Mouse (Mus musculus) yolk sac, embryonic 10.5 days (tissue): Measurements from ENCODE around the gene Snx1.

ENCODE experiments used
- DNase-seq: peaks from one replicate; pipeline ENCODE4 v3.0.0-alpha.2; 2017; ENCODE audit warnings: low spot score

Gene Snx1

GRCm38 (mm10) chr9:66127193-66127546, 783 bp upstream of the Snx1 start:
- no peak for DNase-seq

DNA sequence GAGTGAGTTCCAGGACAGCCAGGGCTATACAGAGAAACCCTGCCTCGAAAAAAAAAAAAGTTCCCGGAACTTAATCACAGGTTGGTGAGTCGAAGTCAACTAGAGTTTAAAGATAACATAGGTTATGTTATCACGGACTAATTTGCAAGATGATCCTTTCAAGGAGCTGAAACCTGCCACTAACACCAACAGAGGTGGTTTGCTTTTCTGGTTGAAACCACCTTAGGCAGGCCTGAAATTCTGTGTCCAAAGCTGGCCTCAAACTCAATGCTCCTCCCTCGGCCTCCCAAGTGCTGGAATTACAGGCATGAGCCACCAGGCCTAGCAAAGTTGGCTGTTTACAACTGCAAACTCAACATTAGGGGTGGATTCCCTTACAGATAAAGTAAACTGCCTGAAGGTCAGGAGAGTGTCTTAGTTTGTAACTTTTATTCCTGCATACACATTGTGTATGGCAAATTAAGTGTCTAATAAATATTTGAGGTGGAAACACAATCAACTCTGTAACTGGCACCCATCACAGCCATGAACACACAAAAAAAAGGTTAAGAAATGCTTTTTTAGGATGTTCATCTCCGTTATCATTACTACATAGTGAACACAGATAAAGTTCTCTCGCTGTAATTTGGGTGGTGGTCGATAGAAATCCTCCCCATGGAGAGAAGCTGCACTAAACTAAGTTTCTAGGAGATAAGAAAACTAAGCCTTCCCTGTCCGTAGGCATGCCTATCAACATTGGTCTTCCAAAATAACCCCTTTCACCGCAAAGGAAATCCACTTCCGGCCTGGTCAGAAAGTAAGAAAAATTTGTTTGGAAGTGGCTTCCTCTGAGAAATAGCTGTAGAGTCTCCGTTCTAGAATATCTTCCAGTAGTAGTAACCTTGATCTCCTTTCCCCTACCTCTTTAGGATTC, 588 bp downstream of the Snx1 start:
- DNase-seq: peak; percentile 58

- DNase-seq: peak; percentile 99
These were observed 1.5 kb downstream of the Snx1 start for GRCm38 (mm10) chr9:66124681-66125542.

DNA sequence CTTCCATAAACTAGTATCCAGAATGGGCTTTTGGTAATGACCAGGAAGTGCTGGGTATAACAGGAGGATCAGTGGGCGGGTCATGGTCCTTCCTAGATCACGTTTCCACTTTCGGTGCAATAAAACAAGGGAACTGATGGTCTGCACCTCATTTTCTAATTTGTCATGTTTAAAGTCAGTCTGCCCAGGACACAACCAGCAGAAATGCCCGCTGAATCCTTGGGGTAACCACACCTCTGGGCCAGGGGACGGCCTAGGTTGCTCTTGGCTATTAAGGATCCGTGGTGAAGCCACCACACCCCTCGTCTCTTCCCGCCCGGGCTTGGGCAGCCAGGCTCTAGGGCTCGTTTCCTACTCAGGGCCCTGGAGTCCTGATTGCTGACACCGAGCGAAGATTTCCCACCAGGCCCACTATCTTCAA, 2.3 kb downstream of the Snx1 start:
- no peak for DNase-seq

GRCm38 (mm10) chr9:66123648-66124047, 2.7 kb downstream of the Snx1 start:
- DNase-seq: no peak

DNA sequence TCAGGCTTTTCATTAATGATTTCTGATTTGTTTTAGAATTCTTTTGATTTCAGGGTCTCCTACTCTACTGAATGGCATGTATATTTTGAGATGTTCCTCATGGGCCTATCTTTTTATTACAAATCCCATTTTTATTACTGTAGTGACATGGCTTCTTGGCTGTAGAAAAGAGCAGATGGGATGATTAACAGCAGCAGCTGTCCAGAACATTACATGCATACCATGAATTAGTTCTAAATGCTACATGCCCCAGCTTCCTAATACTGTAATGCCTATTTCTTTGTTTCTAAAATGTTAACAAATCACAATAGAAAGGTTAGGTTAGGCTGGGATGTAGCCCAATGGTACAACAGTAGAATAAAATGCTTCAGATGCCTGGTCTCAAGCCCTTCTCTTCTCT, 5.0 kb downstream of the Snx1 start:
- DNase-seq: no peak

DNA sequence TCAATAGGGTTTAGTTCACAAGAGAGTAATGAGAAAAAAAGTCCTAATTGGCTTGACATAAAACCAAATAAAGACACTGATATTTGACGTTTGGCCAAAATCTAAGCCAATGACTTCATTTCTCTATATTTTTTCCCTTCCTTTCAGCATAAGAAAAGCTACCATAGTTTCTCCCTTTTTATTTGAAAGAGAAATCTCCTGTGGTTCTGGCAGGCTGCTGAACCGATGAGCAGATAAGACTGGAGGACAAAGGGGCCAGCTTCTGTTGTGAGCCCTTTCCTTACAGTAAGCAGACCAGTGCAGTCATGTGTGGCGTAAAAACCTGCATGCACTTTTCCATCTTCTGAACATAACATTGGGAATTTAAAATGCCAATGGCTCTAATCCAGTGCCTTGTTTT, 5.4 kb downstream of the Snx1 start:
- no peak for DNase-seq

DNA sequence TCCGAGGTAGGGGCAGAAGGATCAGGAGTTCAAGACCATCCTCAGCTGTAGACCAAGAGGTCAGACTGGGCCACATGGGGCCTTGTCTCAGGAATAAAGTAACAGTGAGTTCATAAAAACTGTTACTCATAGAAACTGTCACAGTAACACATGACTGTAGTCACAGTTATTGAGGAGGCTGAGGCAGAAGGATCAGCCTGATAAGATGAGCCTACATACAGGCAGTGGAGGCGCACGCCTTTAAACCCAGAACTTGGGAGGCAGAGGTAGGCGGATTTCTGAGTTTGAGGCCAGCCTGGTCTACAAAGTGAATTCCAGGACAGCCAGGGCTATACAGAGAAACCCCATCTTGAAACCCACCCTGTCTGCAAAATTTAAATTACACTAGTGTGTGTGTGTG, 6.3 kb downstream of the Snx1 start:
- DNase-seq: no peak

- no peak for DNase-seq
These were observed 6.9 kb downstream of the Snx1 start for GRCm38 (mm10) chr9:66119498-66119897.

DNA sequence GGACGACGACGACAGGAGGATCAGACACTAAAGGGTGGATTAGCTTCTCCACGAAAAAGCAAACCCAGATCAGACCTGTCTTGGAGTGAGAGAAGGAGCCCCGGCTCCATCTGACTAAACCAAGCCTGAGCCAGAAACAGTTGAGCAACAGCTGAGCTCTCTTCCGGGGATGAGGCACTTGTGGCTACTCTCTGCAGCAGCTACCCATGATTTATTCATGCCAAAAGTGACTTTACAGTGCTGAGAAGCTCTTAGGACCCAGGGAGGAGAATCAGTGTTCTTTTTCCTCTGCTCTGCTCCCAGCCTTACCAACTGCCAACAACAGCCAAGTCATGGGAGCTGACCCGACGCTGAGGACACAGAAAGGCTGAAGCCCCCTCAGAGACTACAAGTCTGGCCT, 9.5 kb downstream of the Snx1 start:
- DNase-seq: peak; percentile 44

GRCm38 (mm10) chr9:66114341-66114740, 12.0 kb downstream of the Snx1 start:
- no peak for DNase-seq

DNA sequence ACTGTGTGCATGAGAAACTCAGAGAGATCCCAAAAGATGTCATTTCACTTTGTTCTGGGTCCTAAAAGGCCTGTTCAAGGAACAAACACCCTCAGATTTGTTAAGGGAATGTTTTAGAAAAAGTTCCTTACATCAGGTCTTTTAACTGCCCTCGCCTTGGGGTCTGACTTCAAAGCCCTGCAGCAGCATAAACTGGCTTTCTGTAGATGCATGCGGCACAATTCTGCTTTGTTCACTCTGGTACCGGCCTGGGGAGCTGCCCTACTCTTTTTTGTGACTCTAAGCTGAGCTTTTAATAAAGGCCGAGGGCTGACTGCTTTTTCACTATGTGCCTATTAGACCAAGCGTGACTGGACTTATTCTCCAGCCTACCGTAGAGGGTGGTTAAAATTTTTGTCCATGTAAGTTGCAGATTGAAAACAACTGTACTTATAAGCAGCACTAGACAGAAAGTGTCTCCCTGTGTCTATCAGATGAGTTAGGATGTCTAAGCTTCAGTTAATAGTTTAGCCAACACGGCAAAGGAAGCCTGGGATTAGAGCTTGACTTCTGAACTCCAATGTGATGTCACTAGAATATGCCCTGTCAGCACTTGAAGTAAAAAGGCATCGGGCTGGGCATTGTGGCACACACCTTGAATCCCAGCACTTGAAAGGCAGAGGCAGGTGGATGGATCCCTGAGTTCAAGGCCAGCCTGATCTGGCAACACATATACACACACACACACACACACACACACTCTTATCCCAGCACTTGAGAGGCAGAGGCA, 15.6 kb downstream of the Snx1 start:
- peak; percentile 47 for DNase-seq

DNA sequence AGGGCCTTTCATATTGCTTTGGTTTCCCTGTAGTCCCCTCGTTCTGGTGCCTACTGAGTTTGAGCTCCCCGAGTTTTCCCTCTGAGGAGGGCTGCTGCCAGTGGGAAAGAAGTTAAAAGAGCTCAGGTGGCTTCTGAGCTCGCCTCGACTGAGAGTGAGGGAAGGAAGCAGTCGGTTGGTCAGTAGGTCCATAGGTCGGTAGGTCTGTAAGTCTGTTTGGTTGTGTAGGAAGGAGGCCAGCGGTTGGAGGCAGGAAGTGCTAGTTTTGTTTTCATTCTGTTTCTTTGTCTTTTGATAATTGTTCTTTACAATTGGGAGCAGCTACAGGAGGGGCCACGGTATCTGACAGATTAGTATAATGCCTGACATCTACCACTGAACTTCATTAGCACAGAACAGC, 16.3 kb downstream of the Snx1 start:
- DNase-seq: peak; percentile 72

DNA sequence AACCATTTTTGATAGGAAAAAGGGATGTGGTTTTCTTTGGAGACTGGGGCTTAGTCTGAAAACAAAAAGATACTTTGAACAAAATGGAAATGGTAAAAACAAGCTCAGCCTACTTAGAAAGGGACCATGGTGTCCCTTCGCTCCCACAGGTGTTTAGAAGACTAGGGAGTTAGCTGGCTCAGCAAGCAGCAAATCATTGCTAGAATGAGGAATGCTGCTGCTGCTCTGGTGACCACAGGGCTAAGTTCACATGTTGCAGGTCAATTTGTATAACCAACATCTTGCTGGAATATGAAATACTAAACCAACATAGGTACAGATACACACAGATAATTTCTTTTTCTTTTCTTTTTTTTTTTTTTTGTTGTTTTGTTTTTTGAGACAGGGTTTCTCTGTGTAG, 16.8 kb downstream of the Snx1 start:
- peak; percentile 47 for DNase-seq

GRCm38 (mm10) chr9:66105168-66105567, 21.2 kb downstream of the Snx1 start:
- DNase-seq: peak; percentile 56

GRCm38 (mm10) chr9:66104601-66105000, 21.8 kb downstream of the Snx1 start:
- DNase-seq: peak; percentile 37

DNA sequence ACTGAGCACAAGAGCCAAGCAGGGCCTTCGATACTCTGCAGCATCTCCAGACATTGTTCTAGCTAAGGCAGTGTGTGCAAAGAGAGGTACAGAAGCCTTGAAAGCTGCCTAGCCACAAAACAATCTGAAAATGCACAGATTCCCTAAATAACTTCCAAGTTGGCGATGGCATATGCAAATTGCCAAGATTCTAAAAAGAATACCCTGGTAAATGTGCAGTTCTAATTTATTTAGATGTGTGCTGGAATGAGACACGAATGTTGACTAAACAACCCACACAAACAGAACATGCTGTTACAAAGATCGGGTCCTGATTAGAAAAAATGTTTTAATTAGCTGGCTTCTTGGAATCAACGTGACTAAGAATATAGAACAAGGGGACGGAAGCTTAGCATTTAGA, 23.7 kb downstream of the Snx1 start:
- no peak for DNase-seq

DNA sequence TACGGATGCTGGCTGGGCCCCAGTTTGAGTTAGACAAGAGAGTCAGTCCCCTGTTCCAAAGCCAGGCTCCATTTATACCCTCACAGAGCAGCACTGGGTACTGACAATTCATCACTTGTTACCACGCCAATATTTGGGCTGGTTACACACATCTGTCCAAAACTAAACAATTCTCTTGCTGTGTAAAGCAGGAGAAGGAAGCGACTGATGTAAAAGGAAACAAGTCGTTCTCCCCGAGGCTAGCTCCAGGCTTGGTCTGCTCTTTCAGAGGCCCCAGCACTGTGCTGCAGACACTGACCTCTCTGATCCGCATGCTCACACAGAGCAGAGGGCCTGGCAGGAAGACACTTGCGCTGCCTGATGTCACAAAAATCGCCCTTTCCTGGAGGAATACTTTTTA, 24.8 kb downstream of the Snx1 start:
- no peak for DNase-seq

- peak; percentile 74 for DNase-seq
These were observed 33.7 kb downstream of the Snx1 start for GRCm38 (mm10) chr9:66092664-66093063.

DNA sequence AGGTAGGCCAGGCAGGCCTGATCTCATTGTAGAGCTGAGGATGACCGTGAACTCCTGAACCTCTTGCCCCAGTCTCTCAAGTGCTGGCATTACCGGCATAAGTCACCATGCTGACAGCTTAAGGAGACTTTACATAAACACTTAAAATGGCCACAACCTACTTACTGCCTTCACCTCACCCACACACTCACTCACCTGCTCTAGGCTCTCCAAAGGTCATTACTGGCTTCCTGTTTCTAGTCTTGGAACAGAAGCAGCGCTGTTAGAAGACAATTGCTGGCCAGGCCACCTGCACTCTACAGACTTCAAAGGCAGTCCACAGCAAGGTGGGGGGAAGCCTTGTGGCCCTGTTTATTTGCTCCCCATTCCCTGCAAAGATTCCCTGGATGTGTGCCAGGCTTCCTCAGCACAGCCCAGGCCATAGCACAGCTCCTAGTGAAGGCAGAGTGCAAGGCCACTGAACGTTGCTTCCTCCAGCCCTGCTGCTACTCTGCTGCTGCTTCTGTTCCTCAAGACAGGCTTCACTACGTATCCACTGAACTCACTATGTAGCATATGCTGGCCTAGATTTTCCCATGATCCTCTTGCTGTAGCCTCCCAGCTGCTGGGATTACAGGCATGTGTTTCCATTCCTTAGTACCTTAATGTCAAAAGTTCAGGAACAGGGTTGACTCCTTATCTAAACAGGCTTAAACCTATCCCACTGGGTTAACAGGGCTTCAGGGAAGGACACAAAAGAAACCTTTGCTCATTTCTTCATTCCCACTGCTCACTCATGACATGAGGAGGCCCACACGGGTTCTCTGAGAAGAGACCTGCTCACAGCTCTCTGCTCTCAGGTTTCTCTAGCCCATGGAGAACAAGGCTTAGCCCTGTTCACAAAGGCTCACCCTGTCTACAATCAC, 34.8 kb downstream of the Snx1 start:
- DNase-seq: peak; percentile 20

DNA sequence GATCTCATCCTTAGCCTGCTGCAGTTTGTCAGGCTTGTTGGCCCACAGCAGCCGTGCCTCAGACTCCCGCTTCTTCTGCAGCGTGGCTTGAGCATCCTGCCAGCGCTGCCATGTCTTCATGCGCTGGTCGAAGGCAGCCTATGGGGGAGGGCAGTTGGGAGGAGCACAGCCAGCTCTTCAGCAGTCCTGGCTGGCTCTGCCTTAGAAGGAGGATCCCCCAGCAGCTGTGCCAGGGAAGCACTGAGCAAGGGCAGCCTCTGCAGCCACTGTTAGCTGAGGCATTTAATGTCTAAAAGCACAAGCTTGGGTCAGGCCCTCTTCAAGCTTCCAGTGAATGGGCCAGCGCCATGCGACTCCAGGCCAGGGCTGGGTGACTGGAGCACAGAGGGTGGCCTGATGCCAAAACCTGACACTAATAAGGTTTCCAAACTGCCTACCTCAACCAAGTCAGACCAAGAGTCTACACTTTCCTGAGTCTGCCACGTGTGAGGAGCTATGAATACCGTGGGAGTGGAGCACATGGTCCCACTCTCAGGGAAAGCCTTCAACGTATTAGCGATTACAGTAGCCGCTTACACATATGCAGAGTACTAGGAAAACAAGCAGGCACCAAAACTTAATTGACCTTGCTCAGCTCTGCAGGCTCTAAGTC, 35.7 kb downstream of the Snx1 start:
- no peak for DNase-seq
